Mouse (Mus musculus) kidney, adult 2 months (tissue): Measurements from ENCODE around the gene Brwd1. TPM values are rescaled to one million over a fixed set of nuclear protein-coding genes. Genes with fewer than 3 reads are reported as not detected.

Experiments used
- DNase-seq: peaks from one replicate; pipeline ENCODE4 v3.0.0; 2021
- H3K27ac ChIP-seq: fragments of 200-500 bp; 2 replicates; pipeline ENCODE4 v1.5.1; 2012; ENCODE audit warnings: low read depth, low read length, control low read depth, inconsistent platforms; ENCODE audit not compliant: insufficient read depth
- H3K27me3 ChIP-seq: fragments of 200-500 bp; replicated peaks from 2 replicates; pipeline ENCODE4 v1.6.1; 2012; ENCODE audit warnings: mild to moderate bottlenecking, moderate library complexity, low read length, inconsistent platforms; ENCODE audit not compliant: control insufficient read depth, insufficient read depth
- H3K36me3 ChIP-seq: fragments of 200-500 bp; 2 replicates; pipeline ENCODE4 v1.6.1; 2012; ENCODE audit warnings: mild to moderate bottlenecking, moderate library complexity, low read length, inconsistent platforms; ENCODE audit not compliant: control insufficient read depth, insufficient read depth
- H3K4me1 ChIP-seq: fragments of 200-500 bp; 2 replicates; pipeline ENCODE4 v1.6.1; 2011; ENCODE audit warnings: low read length; ENCODE audit not compliant: control insufficient read depth, insufficient read depth
- H3K4me3 ChIP-seq: fragments of 200-500 bp; 2 replicates; pipeline ENCODE4 v1.5.1; 2011; ENCODE audit warnings: mild to moderate bottlenecking, low read depth, low read length, control low read depth; ENCODE audit not compliant: insufficient read depth
- CTCF ChIP-seq: fragments of 200-500 bp; conservative IDR thresholded peaks from 2 replicates; pipeline ENCODE4 v1.5.1; 2011; ENCODE audit warnings: low read depth, mild to moderate bottlenecking, control low read depth, low read length, moderate library complexity, mixed read lengths; ENCODE audit not compliant: insufficient read depth, insufficient read length
- POLR2A ChIP-seq: fragments of 200-500 bp; IDR thresholded peaks from one replicate; pipeline ENCODE4 v1.6.1; 2011; ENCODE audit warnings: low read depth, low read length, control low read depth
- WGBS: fragments of 180-500 bp; shearing (Covaris S2); methylation state at CpG from one replicate; pipeline ENCODE4 v1.1.7; 2018; 5-methylcytosine and 5-hydroxymethylcytosine counted together
- polyA plus RNA-seq: library from polyadenylated mRNA; depleted of rRNA; stranded (reverse); fragments of >200 nt; gene quantifications from 2 replicates; pipeline ENCODE4 v1.2.3, GENCODE M21; 2012

Gene Brwd1
- polyA plus RNA-seq, 1 experiment = 15.2 TPM

GRCm38 (mm10) chr16:96081331-96081730, 995 bp downstream of the Brwd1 start:
- H3K36me3 ChIP-seq = no peaks in the 10 kb centered on the region
- H3K4me1 ChIP-seq = peaks cover 5% of the 10 kb centered on the region; the same call in 1 of the 2 replicates
- TF ChIP-seq CTCF (no peak), POLR2A (no peak)
- DNase-seq = peak; percentile 96
- peak overlapping the region; percentile 57 for H3K27ac ChIP-seq
- no peaks in the 10 kb centered on the region for H3K27me3 ChIP-seq
- 0% methylated on average over 25 of the region's 28 CpGs for WGBS
- H3K4me3 ChIP-seq = peak overlapping the region; percentile 72

- no peaks in the 10 kb centered on the region for H3K27me3 ChIP-seq
- TF ChIP-seq CTCF = no peak
- no peak overlapping the region for H3K4me3 ChIP-seq
- peaks cover 5% of the 10 kb centered on the region; the same call in 1 of the 2 replicates for H3K4me1 ChIP-seq
- no peaks in the 10 kb centered on the region for H3K36me3 ChIP-seq
- 63% methylated on average over 7 of the region's 7 CpGs for WGBS
- no peak for DNase-seq
- H3K27ac ChIP-seq = no peak overlapping the region
These were observed 1.8 kb downstream of the Brwd1 start for GRCm38 (mm10) chr16:96080524-96080923.

GRCm38 (mm10) chr16:96068364-96068763, 14.0 kb downstream of the Brwd1 start:
- H3K27ac ChIP-seq = no peak overlapping the region
- H3K4me1 ChIP-seq = no peaks in the 10 kb centered on the region
- no peak overlapping the region for H3K4me3 ChIP-seq
- no peaks in the 10 kb centered on the region for H3K27me3 ChIP-seq
- peaks cover 10% of the 10 kb centered on the region for H3K36me3 ChIP-seq
- DNase-seq = no peak
- 94% methylated on average over 6 of the region's 6 CpGs for WGBS
- no peak for TF ChIP-seq CTCF

- no peaks in the 10 kb centered on the region for H3K27me3 ChIP-seq
- 94% methylated on average over 12 of the region's 12 CpGs for WGBS
- DNase-seq = no peak
- no peak overlapping the region for H3K4me3 ChIP-seq
- H3K4me1 ChIP-seq = no peaks in the 10 kb centered on the region
- H3K27ac ChIP-seq = no peak overlapping the region
- H3K36me3 ChIP-seq = peaks cover 10% of the 10 kb centered on the region
- no peak for TF ChIP-seq CTCF
- TF ChIP-seq POLR2A = no peak
These were observed 16.2 kb downstream of the Brwd1 start for GRCm38 (mm10) chr16:96066174-96066573.

- Histone ChIP-seq H3K27ac (no peak overlapping the region), H3K27me3 (no peaks in the 10 kb centered on the region), H3K4me3 (no peak overlapping the region), H3K36me3 (peaks cover 11% of the 10 kb centered on the region), H3K4me1 (no peaks in the 10 kb centered on the region)
- WGBS = 87% methylated on average over 6 of the region's 6 CpGs
- no peak for DNase-seq
- no peak for TF ChIP-seq CTCF
- TF ChIP-seq POLR2A = no peak
These were observed 17.7 kb downstream of the Brwd1 start for GRCm38 (mm10) chr16:96064649-96065048.

- 57% methylated on average over 5 of the region's 5 CpGs for WGBS
- no peaks in the 10 kb centered on the region for H3K27me3 ChIP-seq
- no peak overlapping the region for H3K4me3 ChIP-seq
- peak; percentile 69 for DNase-seq
- no peak overlapping the region for H3K27ac ChIP-seq
- peak; percentile 47 for TF ChIP-seq CTCF
- no peak for TF ChIP-seq POLR2A
- peaks cover 15% of the 10 kb centered on the region for H3K36me3 ChIP-seq
- no peaks in the 10 kb centered on the region for H3K4me1 ChIP-seq
These were observed 38.2 kb downstream of the Brwd1 start for GRCm38 (mm10) chr16:96044096-96044495.

- 90% methylated on average over 4 of the region's 4 CpGs for WGBS
- no peak overlapping the region for H3K27ac ChIP-seq
These were observed 41.6 kb downstream of the Brwd1 start for GRCm38 (mm10) chr16:96040691-96041090.

GRCm38 (mm10) chr16:96039538-96039937, 42.8 kb downstream of the Brwd1 start:
- H3K36me3 ChIP-seq = peaks cover 12% of the 10 kb centered on the region
- no peak overlapping the region for H3K27ac ChIP-seq
- no peak overlapping the region for H3K4me3 ChIP-seq
- no peaks in the 10 kb centered on the region for H3K4me1 ChIP-seq
- H3K27me3 ChIP-seq = no peaks in the 10 kb centered on the region
- TF ChIP-seq CTCF = no peak
- TF ChIP-seq POLR2A = no peak
- 77% methylated on average over 6 of the region's 6 CpGs for WGBS
- DNase-seq = no peak

More at GRCm38 (mm10) chr16:96040691-96041090, 41.6 kb downstream of the Brwd1 start:
- H3K27me3 ChIP-seq = no peaks in the 10 kb centered on the region
- TF ChIP-seq POLR2A = no peak
- TF ChIP-seq CTCF = no peak
- DNase-seq = peak; percentile 4
- H3K4me3 ChIP-seq = no peak overlapping the region
- peaks cover 14% of the 10 kb centered on the region for H3K36me3 ChIP-seq
- H3K4me1 ChIP-seq = no peaks in the 10 kb centered on the region
